Comparison of ENCODE assay signal across 8 mouse cellular contexts in genomic region chr12:86829581-86830246, GRCm38 (mm10). TPM values are rescaled to one million over a fixed set of nuclear protein-coding genes. Genes with fewer than 3 reads are reported as not detected.
DNase-seq lines count a peak whose midpoint lies in the region; ATAC-seq and TF ChIP-seq lines count a peak whose summit lies in the region.

No protein-coding gene starts in this region.

- no peak for DNase-seq in kidney, postnatal 36 days
- no peak for DNase-seq in embryonic facial prominence, embryonic 14.5 days (ENCODE audit: low spot score)
- DNase-seq in urinary bladder, postnatal 25 days (ENCODE audit: low spot score): no peak
- no peak for DNase-seq in lung, adult 2 months
- no peak for DNase-seq in lung, postnatal 14 days

- no peak for TF ChIP-seq POLR2A in lung, adult 2 months (IDR thresholded peaks at IDR 0.05; ENCODE audit: borderline replicate concordance, extremely low read depth, low read depth, low read length)

- peaks cover 40% of the 10 kb centered on the region for H3K4me1 ChIP-seq in kidney, embryonic 14.5 days (ENCODE audit: control insufficient read depth, insufficient read depth, low read length)
- peaks cover 56% of the 10 kb centered on the region for H3K4me1 ChIP-seq in embryonic facial prominence, embryonic 14.5 days (ENCODE audit: control insufficient read depth, insufficient read depth, low read length)
- H3K4me1 ChIP-seq in intestine, embryonic 16.5 days (ENCODE audit: control insufficient read depth, insufficient read depth, low read length): peaks cover 41% of the 10 kb centered on the region
- H3K4me1 ChIP-seq in stomach, embryonic 15.5 days: peaks cover 54% of the 10 kb centered on the region
- H3K4me1 ChIP-seq in lung, adult 2 months (ENCODE audit: control insufficient read depth, insufficient read depth, low read length): peaks cover 45% of the 10 kb centered on the region

- peak overlapping the region; percentile 19; the same call in 1 of the 2 replicates for H3K9ac ChIP-seq in kidney, embryonic 14.5 days (ENCODE audit: low read depth, low read length)
- H3K9ac ChIP-seq in embryonic facial prominence, embryonic 14.5 days (ENCODE audit: low read depth, low read length): peak overlapping the region; percentile 30; the same call in 1 of the 2 replicates
- 0 out of 2 replicates have a peak overlapping the region, but pooled peaks have one; percentile 12 for H3K9ac ChIP-seq in intestine, embryonic 16.5 days (ENCODE audit: low read depth, low read length)
- H3K9ac ChIP-seq in stomach, embryonic 15.5 days: no peak overlapping the region

- H3K4me2 ChIP-seq in kidney, embryonic 14.5 days (replicated peaks; ENCODE audit: low read depth, low read length): no peak overlapping the region
- H3K4me2 ChIP-seq in embryonic facial prominence, embryonic 14.5 days (ENCODE audit: low read depth, low read length): no peak overlapping the region
- no peak overlapping the region for H3K4me2 ChIP-seq in intestine, embryonic 16.5 days (ENCODE audit: low read depth, low read length)
- no peak overlapping the region for H3K4me2 ChIP-seq in stomach, embryonic 15.5 days

- H3K27ac ChIP-seq in kidney, embryonic 14.5 days (ENCODE audit: low read depth, low read length): no peak overlapping the region
- peak overlapping the region; percentile 44; the same call in 1 of the 2 replicates for H3K27ac ChIP-seq in embryonic facial prominence, embryonic 14.5 days (replicated peaks; ENCODE audit: low read depth, low read length)
- H3K27ac ChIP-seq in intestine, embryonic 16.5 days (ENCODE audit: low read length): no peak overlapping the region; the same call in 1 of the 2 replicates
- peak overlapping the region; percentile 33; the same call in 1 of the 2 replicates for H3K27ac ChIP-seq in stomach, embryonic 15.5 days

- no peaks in the 10 kb centered on the region for H3K36me3 ChIP-seq in kidney, embryonic 14.5 days (ENCODE audit: control insufficient read depth, insufficient read depth, low read length)
- no peaks in the 10 kb centered on the region for H3K36me3 ChIP-seq in embryonic facial prominence, embryonic 14.5 days (ENCODE audit: control insufficient read depth, insufficient read depth, low read length)
- H3K36me3 ChIP-seq in intestine, embryonic 16.5 days (ENCODE audit: control insufficient read depth, insufficient read depth, low read length): no peaks in the 10 kb centered on the region
- H3K36me3 ChIP-seq in stomach, embryonic 15.5 days: no peaks in the 10 kb centered on the region

- no peak for TF ChIP-seq CTCF in lung, adult 2 months (IDR thresholded peaks at IDR 0.05; ENCODE audit: insufficient read depth, low read length)

- 69% methylated on average over 16 of the region's 16 CpGs for whole genome bisulfite sequencing in kidney, embryonic 14.5 days
- WGBS in embryonic facial prominence, embryonic 14.5 days: 64% methylated on average over 16 of the region's 16 CpGs
- WGBS in intestine, embryonic 16.5 days: 73% methylated on average over 16 of the region's 16 CpGs
- WGBS in stomach, embryonic 15.5 days: 63% methylated on average over 16 of the region's 16 CpGs
- WGBS in lung, adult 2 months: 80% methylated on average over 16 of the region's 16 CpGs

- no peak overlapping the region for H3K4me3 ChIP-seq in kidney, embryonic 14.5 days (ENCODE audit: low read length)
- no peak overlapping the region for H3K4me3 ChIP-seq in embryonic facial prominence, embryonic 14.5 days (ENCODE audit: low read depth, low read length)
- no peak overlapping the region for H3K4me3 ChIP-seq in intestine, embryonic 16.5 days (ENCODE audit: low read length)
- H3K4me3 ChIP-seq in stomach, embryonic 15.5 days (replicated peaks): no peak overlapping the region
- H3K4me3 ChIP-seq in lung, adult 2 months (replicated peaks; ENCODE audit: extremely low read depth, low read depth, low read length): no peak overlapping the region

- no peak for ATAC-seq in kidney, embryonic 14.5 days (ENCODE audit: low FRiP score, low TSS enrichment)
- no peak for ATAC-seq in embryonic facial prominence, embryonic 14.5 days (ENCODE audit: low read depth)
- ATAC-seq in intestine, embryonic 16.5 days: no peak
- no peak for ATAC-seq in stomach, embryonic 15.5 days (ENCODE audit: insufficient read depth, low FRiP score, low read depth)

- no peaks in the 10 kb centered on the region for H3K27me3 ChIP-seq in kidney, embryonic 14.5 days (ENCODE audit: control insufficient read depth, insufficient read depth, low read length)
- no peaks in the 10 kb centered on the region for H3K27me3 ChIP-seq in embryonic facial prominence, embryonic 14.5 days (replicated peaks; ENCODE audit: control insufficient read depth, insufficient read depth, low read length)
- H3K27me3 ChIP-seq in intestine, embryonic 16.5 days (replicated peaks; ENCODE audit: control insufficient read depth, insufficient read depth, low read length): no peaks in the 10 kb centered on the region
- no peaks in the 10 kb centered on the region for H3K27me3 ChIP-seq in stomach, embryonic 15.5 days (replicated peaks)

- H3K9me3 ChIP-seq in kidney, embryonic 14.5 days (ENCODE audit: control insufficient read depth, low read length): no peaks in the 10 kb centered on the region
- no peaks in the 10 kb centered on the region for H3K9me3 ChIP-seq in embryonic facial prominence, embryonic 14.5 days (ENCODE audit: control insufficient read depth, low read length)
- H3K9me3 ChIP-seq in intestine, embryonic 16.5 days (ENCODE audit: control insufficient read depth, low read length): no peaks in the 10 kb centered on the region
- no peaks in the 10 kb centered on the region for H3K9me3 ChIP-seq in stomach, embryonic 15.5 days

RNA-seq across cellular contexts. Expression of gene Irf2bpl, which starts 54.9 kb away (rescaled TPM):
- polyA plus RNA-seq in kidney, embryonic 14.5 days (2014; fragmentation: Nextera tagmentation; extraction: Ambion mirVana): 25.8 and 34.8 TPM in 2 replicates
- polyA plus RNA-seq in embryonic facial prominence, embryonic 14.5 days (2014; fragmentation: Nextera tagmentation; extraction: Ambion mirVana): 33.5 and 33.8 TPM in 2 replicates
- polyA plus RNA-seq in intestine, embryonic 16.5 days (2015; fragmentation: Nextera tagmentation; extraction: Ambion mirVana): 8.2 and 10.9 TPM in 2 replicates
- polyA plus RNA-seq in stomach, embryonic 15.5 days (2015; fragmentation: Nextera tagmentation; extraction: Ambion mirVana): 28.4 and 29.3 TPM in 2 replicates
- 50.0 and 79.4 TPM in 2 replicates for polyA plus RNA-seq in lung, adult 2 months (2012; rRNA removed)

Comparison
In these comparisons a context has a peak if more than half of its experiments do, and no peak if none do; other contexts are left out.
1. H3K27ac ChIP-seq: peak in embryonic facial prominence, embryonic 14.5 days (single experiment) and stomach, embryonic 15.5 days (single experiment); none in kidney, embryonic 14.5 days (single experiment) and intestine, embryonic 16.5 days (single experiment).